Comparison of ENCODE assay signal across 9 mouse cellular contexts in the genomic region with DNA sequence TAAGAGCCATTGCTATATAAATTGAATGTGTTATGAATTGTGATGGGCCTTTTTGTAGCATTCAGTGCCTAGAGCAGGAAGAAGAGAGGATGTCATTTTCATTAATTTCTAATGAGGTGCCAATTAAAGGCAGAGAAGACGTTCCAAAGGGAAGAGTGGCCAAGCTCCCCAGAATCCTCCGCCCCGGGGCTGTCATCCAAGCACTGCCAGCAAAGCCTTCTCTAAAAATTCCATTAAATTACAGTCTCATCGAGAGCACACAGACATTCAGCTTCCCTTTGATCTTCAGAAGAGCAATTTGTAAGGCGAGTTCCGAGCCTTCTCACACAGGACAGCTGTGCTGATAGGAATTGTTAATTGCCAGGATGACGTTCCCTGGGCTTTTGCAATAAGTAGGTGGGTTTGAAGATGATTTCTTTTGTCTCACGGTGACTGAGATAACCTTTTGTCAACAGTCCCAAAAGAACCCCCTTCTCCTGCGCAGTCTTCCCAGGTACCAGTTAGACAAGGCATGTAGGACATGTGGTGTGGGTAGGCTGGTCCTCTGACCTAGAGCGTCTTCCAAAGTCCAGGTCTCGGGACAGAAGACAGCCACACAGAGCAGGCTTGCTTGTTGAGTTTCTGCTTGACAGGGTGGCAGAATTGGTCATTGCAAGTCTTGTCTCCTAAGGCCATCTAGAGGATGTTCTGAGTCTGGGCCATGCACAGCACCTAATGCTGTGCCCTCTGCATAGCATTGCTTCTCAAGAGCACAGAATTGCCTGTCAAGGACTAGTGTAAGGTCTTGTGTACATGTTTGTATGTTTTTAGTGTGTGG.
DNase-seq lines count a peak whose midpoint lies in the region; ATAC-seq lines count a peak whose summit lies in the region.
"Had no signal": no experiment of that assay in that cellular context is flagged by ENCODE, and none has a peak within 500 bp of the region (broad histone marks: within the 10 kb centered on the region; RNA-seq: fewer than 3 reads in every experiment).

No protein-coding gene starts in this region.

- H3K36me3 ChIP-seq in intestine, embryonic 16.5 days (ENCODE audit: control insufficient read depth, insufficient read depth, low read length) = no peaks in the 10 kb centered on the region
- 0 out of 2 replicates have a peak, but pooled peaks cover 4% of the 10 kb centered on the region for H3K36me3 ChIP-seq in intestine, embryonic 15.5 days
- peaks cover 11% of the 10 kb centered on the region for H3K36me3 ChIP-seq in heart, embryonic 12.5 days
- H3K36me3 ChIP-seq: embryonic facial prominence, embryonic 15.5 days had no signal

- no peak overlapping the region for H3K9ac ChIP-seq in intestine, embryonic 16.5 days (ENCODE audit: low read depth, low read length)
- no peak overlapping the region for H3K9ac ChIP-seq in intestine, embryonic 15.5 days
- H3K9ac ChIP-seq in heart, embryonic 12.5 days = no peak overlapping the region
- H3K9ac ChIP-seq: embryonic facial prominence, embryonic 15.5 days had no signal

- DNase-seq in thymus, postnatal 14 days = peak; percentile 3
- DNase-seq in thymus, postnatal 0 days (ENCODE audit: low spot score) = no peak
- DNase-seq in layer of hippocampus, postnatal 36 days = peak; percentile 6 to 18
- DNase-seq in T-cell, adult 2 months (ENCODE audit: low spot score) = no peak
- no peak for DNase-seq in gastrocnemius, postnatal 14 days

- H3K9me3 ChIP-seq in intestine, embryonic 16.5 days (ENCODE audit: control insufficient read depth, low read length) = no peaks in the 10 kb centered on the region
- no peaks in the 10 kb centered on the region for H3K9me3 ChIP-seq in intestine, embryonic 15.5 days
- no peaks in the 10 kb centered on the region for H3K9me3 ChIP-seq in heart, embryonic 12.5 days (replicated peaks)
- H3K9me3 ChIP-seq: embryonic facial prominence, embryonic 15.5 days had no signal

- peaks cover 27% of the 10 kb centered on the region for H3K4me1 ChIP-seq in intestine, embryonic 16.5 days (ENCODE audit: control insufficient read depth, insufficient read depth, low read length)
- peaks cover 17% of the 10 kb centered on the region for H3K4me1 ChIP-seq in intestine, embryonic 15.5 days (replicated peaks)
- peaks cover 93% of the 10 kb centered on the region for H3K4me1 ChIP-seq in heart, embryonic 12.5 days (replicated peaks)

- no peak overlapping the region for H3K27ac ChIP-seq in intestine, embryonic 16.5 days (ENCODE audit: low read length)
- H3K27ac ChIP-seq in intestine, embryonic 15.5 days = no peak overlapping the region
- peak overlapping the region; percentile 96 for H3K27ac ChIP-seq in heart, embryonic 12.5 days (ENCODE audit: poor library complexity, severe bottlenecking)
- H3K27ac ChIP-seq: embryonic facial prominence, embryonic 15.5 days had no signal

- H3K4me2 ChIP-seq in intestine, embryonic 16.5 days (ENCODE audit: low read depth, low read length) = no peak overlapping the region
- no peak overlapping the region for H3K4me2 ChIP-seq in intestine, embryonic 15.5 days (replicated peaks)
- H3K4me2 ChIP-seq in heart, embryonic 12.5 days = no peak overlapping the region
- H3K4me2 ChIP-seq: embryonic facial prominence, embryonic 15.5 days had no signal

- H3K27me3 ChIP-seq in intestine, embryonic 16.5 days (replicated peaks; ENCODE audit: control insufficient read depth, insufficient read depth, low read length) = no peaks in the 10 kb centered on the region
- H3K27me3 ChIP-seq in intestine, embryonic 15.5 days (replicated peaks) = no peaks in the 10 kb centered on the region
- no peaks in the 10 kb centered on the region for H3K27me3 ChIP-seq in heart, embryonic 12.5 days (replicated peaks)
- H3K27me3 ChIP-seq: embryonic facial prominence, embryonic 15.5 days had no signal

- intact Hi-C loops in gastrocnemius, postnatal 14 days (cut with DNase I; ENCODE audit: low total_unique reads) = no loop called here

- no peak overlapping the region for H3K4me3 ChIP-seq in intestine, embryonic 16.5 days (ENCODE audit: low read length)
- H3K4me3 ChIP-seq in intestine, embryonic 15.5 days (replicated peaks) = no peak overlapping the region
- no peak overlapping the region for H3K4me3 ChIP-seq in heart, embryonic 12.5 days
- H3K4me3 ChIP-seq: embryonic facial prominence, embryonic 15.5 days had no signal

- peak; percentile 40 for ATAC-seq in intestine, embryonic 16.5 days
- ATAC-seq in intestine, embryonic 15.5 days = no peak
- no peak for ATAC-seq in heart, embryonic 12.5 days (ENCODE audit: insufficient number of reproducible peaks, low FRiP score)

- 62% methylated on average over 11 of the region's 11 CpGs for WGBS in intestine, embryonic 16.5 days
- WGBS in intestine, embryonic 15.5 days = 60% methylated on average over 11 of the region's 11 CpGs
- 55% methylated on average over 11 of the region's 11 CpGs for WGBS in heart, embryonic 12.5 days

Comparison
In these comparisons a context has a peak if more than half of its experiments do, and no peak if none do; other contexts are left out.
1. DNase-seq: peak in thymus, postnatal 14 days (single experiment) and layer of hippocampus, postnatal 36 days (2 of 2); none in thymus, postnatal 0 days (single experiment), T-cell, adult 2 months (single experiment) and gastrocnemius, postnatal 14 days (single experiment).